Mouse (Mus musculus): ENCODE data around the gene Pycr1. TPM values are rescaled to one million over a fixed set of nuclear protein-coding genes. Genes with fewer than 3 reads are reported as not detected.

Pycr1 gene
- polyA plus RNA-seq, 1 experiment from 2014 or later = 34.1 TPM

GRCm38 (mm10) chr11:120672687-120673593, 29.4 kb upstream of the Pycr1 start, which contains the start of gene Aspscr1:
Gene Aspscr1 (plus strand): TSS chr11:120672973.
- H3K4me3 ChIP-seq = peak within 1 kb of the TSS; percentile 69
- no peaks in the 10 kb centered on the region for H3K27me3 ChIP-seq
- 2% methylated on average over 80 of the region's 83 CpGs for WGBS
- H3K27ac ChIP-seq (replicated peaks) = peak within 1 kb of the TSS; percentile 88
- peaks cover 13% of the 10 kb centered on the region for H3K4me1 ChIP-seq
- peaks cover 11% of the 10 kb centered on the region for H3K36me3 ChIP-seq
- peak; percentile 97 for ATAC-seq (ENCODE audit: low FRiP score, low read depth)
- H3K9ac ChIP-seq (replicated peaks) = peak within 1 kb of the TSS; percentile 78
- H3K9me3 ChIP-seq = no peaks in the 10 kb centered on the region
- H3K4me2 ChIP-seq (replicated peaks) = peak within 1 kb of the TSS; percentile 76

GRCm38 (mm10) chr11:120666617-120667016, 23.0 kb upstream of the Pycr1 start:
- ATAC-seq (ENCODE audit: low FRiP score, low read depth) = no peak
- peaks cover 46% of the 10 kb centered on the region for H3K27me3 ChIP-seq
- H3K36me3 ChIP-seq = no peaks in the 10 kb centered on the region
- H3K4me1 ChIP-seq = peaks cover 4% of the 10 kb centered on the region; the same call in 1 of the 2 replicates
- 7% methylated on average over 3 of the region's 3 CpGs for WGBS
- no peak overlapping the region for H3K4me3 ChIP-seq
- no peak overlapping the region for H3K9ac ChIP-seq (replicated peaks)
- H3K4me2 ChIP-seq (replicated peaks) = no peak overlapping the region
- no peak overlapping the region for H3K27ac ChIP-seq (replicated peaks)
- no peaks in the 10 kb centered on the region for H3K9me3 ChIP-seq

GRCm38 (mm10) chr11:120665406-120665805, 21.8 kb upstream of the Pycr1 start:
- Histone ChIP-seq H3K27ac (replicated peaks) (no peak overlapping the region), H3K27me3 (peaks cover 58% of the 10 kb centered on the region), H3K9ac (replicated peaks) (no peak overlapping the region), H3K4me2 (replicated peaks) (no peak overlapping the region), H3K9me3 (no peaks in the 10 kb centered on the region), H3K4me1 (peaks cover 15% of the 10 kb centered on the region), H3K4me3 (no peak overlapping the region), H3K36me3 (no peaks in the 10 kb centered on the region)
- no peak for ATAC-seq (ENCODE audit: low FRiP score, low read depth)
- 83% methylated on average over 3 of the region's 3 CpGs for WGBS

GRCm38 (mm10) chr11:120663714-120664113, 20.1 kb upstream of the Pycr1 start:
- no peak for ATAC-seq (ENCODE audit: low FRiP score, low read depth)
- WGBS = 59% methylated on average over 5 of the region's 5 CpGs

GRCm38 (mm10) chr11:120662759-120663158, 19.2 kb upstream of the Pycr1 start:
- H3K27ac ChIP-seq (replicated peaks) = no peak overlapping the region
- H3K9me3 ChIP-seq = no peaks in the 10 kb centered on the region
- WGBS = 38% methylated on average over 6 of the region's 6 CpGs
- no peaks in the 10 kb centered on the region for H3K36me3 ChIP-seq
- no peak for ATAC-seq (ENCODE audit: low FRiP score, low read depth)
- peaks cover 84% of the 10 kb centered on the region for H3K27me3 ChIP-seq
- H3K4me3 ChIP-seq = no peak overlapping the region
- H3K4me2 ChIP-seq (replicated peaks) = no peak overlapping the region
- H3K9ac ChIP-seq (replicated peaks) = no peak overlapping the region
- H3K4me1 ChIP-seq = peaks cover 27% of the 10 kb centered on the region

More at GRCm38 (mm10) chr11:120663714-120664113, 20.1 kb upstream of the Pycr1 start:
- H3K27me3 ChIP-seq = peaks cover 75% of the 10 kb centered on the region
- H3K9ac ChIP-seq (replicated peaks) = no peak overlapping the region
- no peak overlapping the region for H3K27ac ChIP-seq (replicated peaks)
- H3K36me3 ChIP-seq = no peaks in the 10 kb centered on the region
- H3K4me1 ChIP-seq = peaks cover 27% of the 10 kb centered on the region
- H3K4me2 ChIP-seq (replicated peaks) = no peak overlapping the region
- H3K9me3 ChIP-seq = no peaks in the 10 kb centered on the region
- H3K4me3 ChIP-seq = no peak overlapping the region

GRCm38 (mm10) chr11:120661076-120661460, 17.5 kb upstream of the Pycr1 start, which contains the start of gene Notum:
Gene Notum (minus strand): TSS chr11:120661175.
- H3K27me3 ChIP-seq = peaks cover 93% of the 10 kb centered on the region
- H3K27ac ChIP-seq (replicated peaks) = no peak within 1 kb of the TSS
- H3K9ac ChIP-seq (replicated peaks) = peak within 1 kb of the TSS; percentile 44; the same call in 1 of the 2 replicates
- H3K9me3 ChIP-seq = no peaks in the 10 kb centered on the region
- peak within 1 kb of the TSS; percentile 42 for H3K4me3 ChIP-seq
- H3K4me2 ChIP-seq (replicated peaks) = peak within 1 kb of the TSS; percentile 58
- WGBS = 1% methylated on average over 35 of the region's 35 CpGs
- H3K4me1 ChIP-seq = peaks cover 23% of the 10 kb centered on the region
- no peak for ATAC-seq (ENCODE audit: low FRiP score, low read depth)
- H3K36me3 ChIP-seq = no peaks in the 10 kb centered on the region

GRCm38 (mm10) chr11:120660301-120661075, 16.9 kb upstream of the Pycr1 start:
- H3K4me1 ChIP-seq = peaks cover 23% of the 10 kb centered on the region
- under 1% methylated on average over 74 of the region's 95 CpGs for WGBS
- peak overlapping the region; percentile 44; the same call in 1 of the 2 replicates for H3K9ac ChIP-seq (replicated peaks)
- peaks cover 96% of the 10 kb centered on the region for H3K27me3 ChIP-seq
- H3K4me2 ChIP-seq (replicated peaks) = peak overlapping the region; percentile 58
- peak overlapping the region; percentile 42 for H3K4me3 ChIP-seq
- ATAC-seq (ENCODE audit: low FRiP score, low read depth) = peak; percentile 52; the same call in 1 of the 2 replicates
- H3K9me3 ChIP-seq = no peaks in the 10 kb centered on the region
- H3K27ac ChIP-seq (replicated peaks) = no peak overlapping the region
- no peaks in the 10 kb centered on the region for H3K36me3 ChIP-seq

- Histone ChIP-seq H3K27me3 (peaks cover 93% of the 10 kb centered on the region), H3K27ac (replicated peaks) (no peak overlapping the region), H3K36me3 (no peaks in the 10 kb centered on the region), H3K9me3 (no peaks in the 10 kb centered on the region), H3K4me2 (replicated peaks) (peak overlapping the region; percentile 58), H3K4me1 (peaks cover 23% of the 10 kb centered on the region), H3K9ac (replicated peaks) (peak overlapping the region; percentile 11; the same call in 1 of the 2 replicates), H3K4me3 (peak overlapping the region; percentile 42)
- no peak for ATAC-seq (ENCODE audit: low FRiP score, low read depth)
- 3% methylated on average over 50 of the region's 50 CpGs for WGBS
These were observed 16.1 kb upstream of the Pycr1 start for GRCm38 (mm10) chr11:120659509-120660300.

- peaks cover 96% of the 10 kb centered on the region for H3K27me3 ChIP-seq
- no peak overlapping the region for H3K27ac ChIP-seq (replicated peaks)
- H3K9ac ChIP-seq (replicated peaks) = 0 out of 2 replicates have a peak overlapping the region, but pooled peaks have one; percentile 2
- H3K4me3 ChIP-seq = no peak overlapping the region; the same call in 1 of the 2 replicates
- no peak for ATAC-seq (ENCODE audit: low FRiP score, low read depth)
- 3% methylated on average over 24 of the region's 24 CpGs for WGBS
- 0 out of 2 replicates have a peak overlapping the region, but pooled peaks have one; percentile 6 for H3K4me2 ChIP-seq (replicated peaks)
- no peaks in the 10 kb centered on the region for H3K9me3 ChIP-seq
- H3K4me1 ChIP-seq = peaks cover 23% of the 10 kb centered on the region
- no peaks in the 10 kb centered on the region for H3K36me3 ChIP-seq
These were observed 15.4 kb upstream of the Pycr1 start for GRCm38 (mm10) chr11:120658876-120659410.

GRCm38 (mm10) chr11:120657301-120657700, 13.7 kb upstream of the Pycr1 start:
- H3K36me3 ChIP-seq = no peaks in the 10 kb centered on the region
- H3K4me3 ChIP-seq = no peak overlapping the region
- WGBS = 82% methylated on average over 4 of the region's 4 CpGs
- H3K27ac ChIP-seq (replicated peaks) = no peak overlapping the region
- H3K4me2 ChIP-seq (replicated peaks) = no peak overlapping the region
- no peaks in the 10 kb centered on the region for H3K9me3 ChIP-seq
- peaks cover 23% of the 10 kb centered on the region for H3K4me1 ChIP-seq
- no peak for ATAC-seq (ENCODE audit: low FRiP score, low read depth)
- H3K27me3 ChIP-seq = peaks cover 80% of the 10 kb centered on the region
- H3K9ac ChIP-seq (replicated peaks) = no peak overlapping the region

GRCm38 (mm10) chr11:120654741-120655140, 11.2 kb upstream of the Pycr1 start:
- peaks cover 5% of the 10 kb centered on the region for H3K4me1 ChIP-seq
- no peak for ATAC-seq (ENCODE audit: low FRiP score, low read depth)
- H3K27me3 ChIP-seq = peaks cover 55% of the 10 kb centered on the region
- 76% methylated on average over 3 of the region's 3 CpGs for WGBS
- no peak overlapping the region for H3K9ac ChIP-seq (replicated peaks)
- H3K36me3 ChIP-seq = no peaks in the 10 kb centered on the region
- H3K4me2 ChIP-seq (replicated peaks) = no peak overlapping the region
- no peak overlapping the region for H3K4me3 ChIP-seq
- no peak overlapping the region for H3K27ac ChIP-seq (replicated peaks)
- no peaks in the 10 kb centered on the region for H3K9me3 ChIP-seq
